Mouse (Mus musculus) liver, adult 2 months (tissue): ENCODE measurements around the gene D7Ertd443e. TPM values are rescaled to one million over a fixed set of nuclear protein-coding genes. Genes with fewer than 3 reads are reported as not detected.

ENCODE experiments used
- DNase-seq: peaks from one replicate; pipeline ENCODE4 v3.0.0-alpha.2; 2011; ENCODE audit warnings: low read depth, low spot score; ENCODE audit errors: extremely low read depth
- H3K27ac ChIP-seq: fragments of 200-500 bp; replicated peaks from 2 replicates; pipeline ENCODE4 v1.5.1; 2012; ENCODE audit warnings: low read depth, mild to moderate bottlenecking, control low read depth, inconsistent platforms, low read length; ENCODE audit not compliant: insufficient read depth
- H3K27me3 ChIP-seq: fragments of 200-500 bp; 2 replicates; pipeline ENCODE4 v1.6.1; 2012; ENCODE audit warnings: mild to moderate bottlenecking, moderate library complexity, low read length, inconsistent platforms; ENCODE audit not compliant: control insufficient read depth, insufficient read depth
- H3K36me3 ChIP-seq: fragments of 200-500 bp; 2 replicates; pipeline ENCODE4 v1.6.1; 2012; ENCODE audit warnings: low read length, inconsistent platforms; ENCODE audit not compliant: control insufficient read depth, insufficient read depth
- H3K4me1 ChIP-seq: fragments of 200-500 bp; 2 replicates; pipeline ENCODE4 v1.6.1; 2011; ENCODE audit warnings: low read length; ENCODE audit not compliant: control insufficient read depth, insufficient read depth
- H3K4me3 ChIP-seq: fragments of 200-500 bp; 2 replicates; pipeline ENCODE4 v1.5.1; 2011; ENCODE audit warnings: low read depth, mild to moderate bottlenecking, control low read depth, low read length, moderate library complexity; ENCODE audit not compliant: insufficient read depth
- H3K79me2 ChIP-seq: fragments of 200-500 bp; 2 replicates; pipeline ENCODE4 v1.6.1; 2012; ENCODE audit warnings: inconsistent platforms, mild to moderate bottlenecking, low read length, moderate library complexity; ENCODE audit not compliant: control insufficient read depth, insufficient read depth
- H3K9ac ChIP-seq: fragments of 200-500 bp; 2 replicates; pipeline ENCODE4 v1.6.1; 2012; ENCODE audit warnings: low read depth, mild to moderate bottlenecking, control low read depth, inconsistent platforms, low read length
- CTCF ChIP-seq: fragments of 200-500 bp; IDR thresholded peaks from 2 replicates; pipeline ENCODE4 v1.5.1; 2011; ENCODE audit warnings: low read depth, low read length, control low read depth
- POLR2A ChIP-seq: fragments of 200-500 bp; IDR thresholded peaks from 2 replicates; pipeline ENCODE4 v1.6.1; 2011; ENCODE audit warnings: low read length, control low read depth; ENCODE audit not compliant: insufficient read depth; ENCODE audit errors: extremely low read depth
- WGBS: fragments of 180-500 bp; shearing (Covaris S2); methylation state at CpG from one replicate; pipeline ENCODE4 v1.1.7; 2018; 5-methylcytosine and 5-hydroxymethylcytosine counted together
- polyA plus RNA-seq: library from polyadenylated mRNA; depleted of rRNA; stranded (reverse); fragments of >200 nt; gene quantifications from 2 replicates; pipeline ENCODE4 v1.2.3, GENCODE M21; 2012
- total RNA-seq: library from RNA; depleted of rRNA; stranded (reverse); fragments of >200 nt; gene quantifications from 2 replicates; pipeline ENCODE4 v1.2.3, GENCODE M21; 2014

Gene D7Ertd443e
- total and polyA plus RNA-seq, 2 experiments = 0.09 TPM; not detected in 1

DNA sequence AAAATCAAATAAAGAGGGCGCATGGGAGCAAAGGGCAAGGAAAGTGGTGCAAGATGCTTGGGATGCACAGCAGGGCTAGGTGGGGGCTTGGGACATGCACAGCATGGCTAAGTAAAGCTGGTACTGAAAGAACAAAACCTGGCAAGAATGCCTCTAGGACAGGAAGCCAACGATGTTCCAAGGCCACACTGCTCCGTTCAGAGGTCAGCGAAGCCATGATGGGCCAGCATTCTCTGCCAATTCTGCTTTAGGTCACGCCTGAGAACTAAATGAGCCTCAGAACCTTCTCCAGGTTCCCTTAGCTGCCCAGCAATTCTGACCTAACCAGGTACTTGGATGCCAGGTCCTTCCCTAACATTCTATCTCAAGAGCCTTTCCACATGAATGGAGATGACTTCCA, 13.2 kb downstream of the D7Ertd443e start:
- Histone ChIP-seq H3K4me3 (no peak overlapping the region), H3K27ac (no peak overlapping the region), H3K9ac (no peak overlapping the region), H3K4me1 (peaks cover 5% of the 10 kb centered on the region; the same call in 1 of the 2 replicates), H3K27me3 (no peaks in the 10 kb centered on the region), H3K36me3 (no peaks in the 10 kb centered on the region), H3K79me2 (no peaks in the 10 kb centered on the region)
- peak; percentile 85 for DNase-seq
- 17% methylated on average over 5 of the region's 5 CpGs for WGBS
- TF ChIP-seq POLR2A (no peak), CTCF (no peak)

DNA sequence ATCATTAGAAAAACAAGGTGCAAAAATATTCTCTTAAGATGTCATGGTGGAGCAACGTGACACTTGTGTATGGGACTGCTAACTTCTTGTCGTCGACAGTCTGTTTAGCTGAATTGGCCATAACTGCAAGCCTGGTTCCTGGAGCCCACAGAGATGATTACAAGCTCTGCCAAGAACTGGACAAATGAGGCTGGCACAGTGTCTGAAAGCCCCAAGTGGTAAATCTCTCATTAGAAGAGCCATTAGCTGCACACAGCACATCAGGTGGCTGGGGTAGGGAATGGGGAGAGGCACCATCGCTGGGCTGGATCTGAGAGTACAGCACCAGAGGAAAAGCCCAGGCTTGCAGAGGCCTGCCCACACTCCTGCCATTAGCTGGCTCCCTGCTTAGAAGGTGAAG, 16.2 kb downstream of the D7Ertd443e start:
- no peak for TF ChIP-seq POLR2A
- no peak for TF ChIP-seq CTCF
- H3K27me3 ChIP-seq = no peaks in the 10 kb centered on the region
- H3K36me3 ChIP-seq = no peaks in the 10 kb centered on the region
- H3K9ac ChIP-seq = no peak overlapping the region
- H3K79me2 ChIP-seq = no peaks in the 10 kb centered on the region
- peaks cover 5% of the 10 kb centered on the region; the same call in 1 of the 2 replicates for H3K4me1 ChIP-seq
- no peak overlapping the region for H3K4me3 ChIP-seq
- no peak for DNase-seq
- no peak overlapping the region for H3K27ac ChIP-seq
- 89% methylated on average over 4 of the region's 4 CpGs for WGBS

GRCm38 (mm10) chr7:134362257-134362870, 23.1 kb downstream of the D7Ertd443e start:
- H3K36me3 ChIP-seq = no peaks in the 10 kb centered on the region
- no peaks in the 10 kb centered on the region for H3K4me1 ChIP-seq
- no peak overlapping the region for H3K27ac ChIP-seq
- WGBS = 81% methylated on average over 7 of the region's 7 CpGs
- H3K27me3 ChIP-seq = no peaks in the 10 kb centered on the region
- no peak for DNase-seq
- TF ChIP-seq CTCF (no peak), POLR2A (no peak)
- H3K9ac ChIP-seq = no peak overlapping the region
- H3K4me3 ChIP-seq = no peak overlapping the region
- H3K79me2 ChIP-seq = no peaks in the 10 kb centered on the region

DNA sequence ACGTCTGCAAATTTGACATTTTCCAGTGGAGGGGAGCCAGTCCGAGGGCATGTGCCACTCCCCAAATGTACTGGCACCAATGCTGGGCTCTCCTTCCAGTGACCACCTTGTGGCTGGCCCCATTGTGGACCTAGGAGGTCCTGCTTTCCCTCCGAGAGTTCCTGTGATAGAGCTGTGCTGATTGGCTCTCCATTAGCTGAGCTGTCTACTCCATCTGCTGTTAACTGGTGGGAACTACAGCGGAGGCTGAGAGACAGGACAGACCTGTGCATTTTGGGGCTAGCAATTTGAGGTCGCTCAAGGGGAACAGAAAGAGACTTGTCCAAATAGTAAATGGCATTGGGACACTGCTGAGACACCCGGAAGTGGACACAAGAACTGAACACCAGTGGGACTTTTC, 36.6 kb downstream of the D7Ertd443e start:
- Histone ChIP-seq H3K36me3 (no peaks in the 10 kb centered on the region), H3K4me3 (no peak overlapping the region), H3K79me2 (no peaks in the 10 kb centered on the region), H3K27me3 (no peaks in the 10 kb centered on the region), H3K9ac (no peak overlapping the region), H3K4me1 (no peaks in the 10 kb centered on the region), H3K27ac (no peak overlapping the region)
- DNase-seq = peak; percentile 5
- TF ChIP-seq POLR2A (no peak), CTCF (peak; percentile 60)
- WGBS = 28% methylated on average over 6 of the region's 6 CpGs

DNA sequence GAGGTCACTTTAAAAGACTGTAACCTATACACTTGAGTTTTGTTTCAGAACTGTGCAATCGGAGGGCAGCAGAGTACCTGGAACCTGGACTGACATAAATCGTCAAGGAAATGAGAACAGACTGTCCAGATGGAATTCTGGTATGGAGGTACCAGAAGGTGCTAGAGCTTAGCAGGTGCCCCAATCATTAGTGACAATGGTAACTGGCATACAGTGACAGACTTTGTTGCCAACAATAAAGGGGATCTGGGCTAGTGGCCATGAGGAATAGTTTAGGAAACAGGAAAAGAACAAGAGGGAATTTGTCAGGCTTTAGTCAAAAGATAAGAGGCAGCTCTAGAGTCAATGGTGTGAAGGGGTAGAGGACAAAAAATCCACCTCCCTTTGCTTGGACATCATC, 43.3 kb downstream of the D7Ertd443e start:
- 86% methylated on average over 2 of the region's 2 CpGs for WGBS
- H3K4me3 ChIP-seq = no peak overlapping the region
- H3K4me1 ChIP-seq = no peaks in the 10 kb centered on the region
- H3K9ac ChIP-seq = no peak overlapping the region
- DNase-seq = no peak
- H3K27ac ChIP-seq = no peak overlapping the region
- TF ChIP-seq POLR2A (no peak), CTCF (no peak)
- no peaks in the 10 kb centered on the region for H3K79me2 ChIP-seq
- no peaks in the 10 kb centered on the region for H3K36me3 ChIP-seq
- no peaks in the 10 kb centered on the region for H3K27me3 ChIP-seq

DNA sequence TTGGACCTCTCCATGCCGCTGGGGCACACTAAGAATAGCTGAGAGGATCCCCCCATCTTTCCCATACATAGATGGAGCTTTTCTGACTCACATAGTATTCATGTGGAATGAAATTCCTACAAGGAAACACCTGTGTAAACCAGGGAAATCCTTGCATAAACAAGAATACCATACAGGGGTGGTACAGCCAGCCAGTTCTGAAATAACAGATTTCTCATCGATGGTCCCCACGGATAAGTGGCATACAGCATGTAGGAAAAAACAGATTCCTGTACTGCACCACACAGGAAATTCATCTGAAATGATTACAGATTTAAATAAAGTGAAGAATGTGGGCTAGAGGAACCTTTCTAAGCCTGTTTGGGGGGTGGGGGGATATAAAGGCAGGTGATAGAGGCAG, 49.5 kb downstream of the D7Ertd443e start:
- H3K9ac ChIP-seq = no peak overlapping the region
- H3K4me3 ChIP-seq = no peak overlapping the region
- H3K27ac ChIP-seq = no peak overlapping the region
- no peaks in the 10 kb centered on the region for H3K79me2 ChIP-seq
- H3K4me1 ChIP-seq = no peaks in the 10 kb centered on the region
- WGBS = 75% methylated on average over 3 of the region's 3 CpGs
- H3K27me3 ChIP-seq = no peaks in the 10 kb centered on the region
- TF ChIP-seq POLR2A (no peak), CTCF (no peak)
- no peaks in the 10 kb centered on the region for H3K36me3 ChIP-seq
- no peak for DNase-seq
